Mouse (Mus musculus) liver, embryonic 15.5 days (tissue): ENCODE results near the gene Krtap28-13. TPM values are rescaled to one million over a fixed set of nuclear protein-coding genes. Genes with fewer than 3 reads are reported as not detected.

Experiments used
- ATAC-seq: fragments of 200-750 bp; cut with Nextera tagmentation; 2 replicates; pipeline ENCODE4 v1.8.0; 2017; ENCODE audit warnings: moderate number of reproducible peaks, mild to moderate bottlenecking, moderate library complexity; ENCODE audit not compliant: insufficient read depth
- H3K27ac ChIP-seq: fragments of 300-500 bp; sonication (generic); replicated peaks from 2 replicates; pipeline ENCODE4 v1.5.1; 2015; ENCODE audit warnings: mild to moderate bottlenecking, inconsistent platforms
- H3K27me3 ChIP-seq: fragments of 300-500 bp; sonication (generic); 2 replicates; pipeline ENCODE4 v1.6.1; 2015; ENCODE audit warnings: mild to moderate bottlenecking, inconsistent platforms
- H3K36me3 ChIP-seq: fragments of 300-500 bp; sonication (generic); replicated peaks from 2 replicates; pipeline ENCODE4 v1.6.1; 2015; ENCODE audit warnings: moderate library complexity, mild to moderate bottlenecking, inconsistent platforms
- H3K4me1 ChIP-seq: fragments of 300-500 bp; sonication (generic); replicated peaks from 2 replicates; pipeline ENCODE4 v1.6.1; 2015; ENCODE audit warnings: inconsistent platforms
- H3K4me2 ChIP-seq: fragments of 300-500 bp; sonication (generic); 2 replicates; pipeline ENCODE4 v1.6.1; 2015; ENCODE audit warnings: moderate library complexity, mild to moderate bottlenecking, inconsistent platforms
- H3K4me3 ChIP-seq: fragments of 300-500 bp; sonication (generic); replicated peaks from 2 replicates; pipeline ENCODE4 v1.5.1; 2015; ENCODE audit warnings: mild to moderate bottlenecking, inconsistent platforms
- H3K9ac ChIP-seq: fragments of 300-500 bp; sonication (generic); 2 replicates; pipeline ENCODE4 v1.6.1; 2015; ENCODE audit warnings: moderate library complexity, mild to moderate bottlenecking, inconsistent platforms
- H3K9me3 ChIP-seq: fragments of 300-500 bp; sonication (generic); replicated peaks from 2 replicates; pipeline ENCODE4 v1.6.1; 2016; ENCODE audit warnings: inconsistent platforms
- WGBS: fragments of 180-500 bp; shearing (Covaris S2); methylation state at CpG from one replicate; pipeline ENCODE4 v1.1.7; 2015; ENCODE audit warnings: mixed read lengths; ENCODE audit not compliant: insufficient replicate concordance; 5-methylcytosine and 5-hydroxymethylcytosine counted together
- polyA plus RNA-seq: library from polyadenylated mRNA; unstranded; fragments of >200 nt; fragmentation: Nextera tagmentation; extraction: Ambion mirVana; gene quantifications from 2 replicates; pipeline ENCODE4 v1.2.1, GENCODE M21; 2015

Gene Krtap28-13
- polyA plus RNA-seq, 1 experiment from 2014 or later = not detected

DNA sequence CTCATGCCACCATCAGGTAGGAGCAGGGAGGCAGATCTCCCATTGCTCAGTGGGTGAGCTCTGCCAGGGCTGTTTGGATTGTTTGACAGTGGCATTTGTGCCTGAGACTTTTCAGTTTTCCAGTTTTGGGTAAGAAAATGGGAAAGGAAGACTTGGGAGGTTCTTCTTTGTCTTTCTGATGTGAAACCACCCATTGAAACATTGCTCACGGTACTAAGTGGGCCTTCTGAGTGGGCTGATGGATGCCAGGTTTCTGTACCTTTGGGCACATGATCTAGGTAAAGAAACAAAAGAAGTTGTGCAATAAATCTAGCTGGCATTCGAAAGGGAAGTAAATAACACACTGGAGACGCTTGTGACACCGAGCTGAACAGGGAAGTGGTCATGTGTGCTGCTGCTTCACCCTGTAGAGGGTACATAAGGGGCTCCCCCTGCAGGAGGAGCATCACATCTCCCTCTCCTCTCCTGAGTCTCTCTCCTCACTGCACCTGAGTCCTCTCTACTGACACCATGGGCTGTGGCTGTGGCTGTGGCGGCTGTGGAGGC lies 15.8 kb upstream of the Krtap28-13 start, which contains the start of gene Gm47969:
Gene Gm47969 (plus strand): TSS at position 51 of the 546 bp plus-strand sequence.
- Histone ChIP-seq H3K4me3 (no peak within 1 kb of the TSS), H3K36me3 (no peaks in the 10 kb centered on the region), H3K4me1 (no peaks in the 10 kb centered on the region), H3K27me3 (no peaks in the 10 kb centered on the region), H3K9ac (no peak within 1 kb of the TSS), H3K4me2 (no peak within 1 kb of the TSS), H3K9me3 (no peaks in the 10 kb centered on the region), H3K27ac (no peak within 1 kb of the TSS)
- WGBS = 31% methylated on average over 5 of the region's 5 CpGs
- ATAC-seq = no peak

GRCm38 (mm10) chr1:83058481-83058880 lies 2.2 kb upstream of the Krtap28-13 start:
- no peaks in the 10 kb centered on the region for H3K4me1 ChIP-seq
- WGBS = 54% methylated on average over 1 of the region's 1 CpGs
- ATAC-seq = no peak
- H3K4me3 ChIP-seq = no peak overlapping the region
- H3K27ac ChIP-seq = no peak overlapping the region
- H3K27me3 ChIP-seq = no peaks in the 10 kb centered on the region
- H3K4me2 ChIP-seq = no peak overlapping the region
- no peaks in the 10 kb centered on the region for H3K36me3 ChIP-seq
- no peak overlapping the region for H3K9ac ChIP-seq
- H3K9me3 ChIP-seq = no peaks in the 10 kb centered on the region

DNA sequence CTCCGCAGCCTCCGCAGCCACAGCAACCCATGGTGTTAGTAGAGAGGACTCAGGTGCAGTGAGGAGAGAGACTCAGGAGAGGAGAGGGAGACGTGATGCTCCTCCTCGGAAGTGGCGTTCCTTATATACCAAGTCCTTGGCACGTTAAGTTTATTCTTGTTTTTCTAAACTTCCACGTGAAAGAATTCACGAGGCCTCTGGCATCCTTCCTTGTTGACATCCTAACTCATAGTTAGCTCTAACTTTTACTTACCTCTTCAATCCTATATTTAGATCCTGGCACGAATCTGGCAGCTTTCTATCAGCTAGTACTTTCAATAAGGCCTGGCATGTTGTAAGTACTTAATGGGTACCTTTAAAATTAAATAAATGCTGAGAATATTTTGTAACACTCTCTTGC lies 1.5 kb upstream of the Krtap28-13 start, which contains the start of gene A030005K14Rik:
Gene A030005K14Rik (minus strand): TSS at position 101 of the 400 bp plus-strand sequence.
- Histone ChIP-seq H3K4me3 (no peak within 1 kb of the TSS), H3K9ac (no peak within 1 kb of the TSS), H3K27ac (no peak within 1 kb of the TSS), H3K36me3 (no peaks in the 10 kb centered on the region), H3K9me3 (no peaks in the 10 kb centered on the region), H3K27me3 (no peaks in the 10 kb centered on the region), H3K4me2 (no peak within 1 kb of the TSS), H3K4me1 (no peaks in the 10 kb centered on the region)
- 69% methylated on average over 9 of the region's 9 CpGs for WGBS
- ATAC-seq = no peak

GRCm38 (mm10) chr1:83064851-83065250 lies 4.1 kb downstream of the Krtap28-13 start:
- H3K27ac ChIP-seq = no peak overlapping the region
- 14% methylated on average over 3 of the region's 3 CpGs for WGBS
- ATAC-seq = no peak

GRCm38 (mm10) chr1:83066577-83066976 lies 5.8 kb downstream of the Krtap28-13 start:
- Histone ChIP-seq H3K36me3 (no peaks in the 10 kb centered on the region), H3K27me3 (no peaks in the 10 kb centered on the region), H3K9me3 (no peaks in the 10 kb centered on the region), H3K4me1 (no peaks in the 10 kb centered on the region), H3K4me3 (no peak overlapping the region), H3K4me2 (no peak overlapping the region), H3K27ac (no peak overlapping the region), H3K9ac (no peak overlapping the region)
- no peak for ATAC-seq
- 67% methylated on average over 4 of the region's 4 CpGs for WGBS

More at GRCm38 (mm10) chr1:83064851-83065250, 4.1 kb downstream of the Krtap28-13 start:
- H3K9me3 ChIP-seq = no peaks in the 10 kb centered on the region
- H3K27me3 ChIP-seq = no peaks in the 10 kb centered on the region
- H3K36me3 ChIP-seq = no peaks in the 10 kb centered on the region
- H3K4me3 ChIP-seq = no peak overlapping the region
- H3K9ac ChIP-seq = no peak overlapping the region
- H3K4me1 ChIP-seq = no peaks in the 10 kb centered on the region
- H3K4me2 ChIP-seq = no peak overlapping the region

- 69% methylated on average over 10 of the region's 10 CpGs for WGBS
- Histone ChIP-seq H3K9me3 (no peaks in the 10 kb centered on the region), H3K4me2 (no peak overlapping the region), H3K27me3 (no peaks in the 10 kb centered on the region), H3K4me1 (no peaks in the 10 kb centered on the region), H3K4me3 (no peak overlapping the region), H3K9ac (no peak overlapping the region), H3K36me3 (no peaks in the 10 kb centered on the region), H3K27ac (no peak overlapping the region)
- no peak for ATAC-seq
These were observed 6.5 kb downstream of the Krtap28-13 start for GRCm38 (mm10) chr1:83067205-83067604.

DNA sequence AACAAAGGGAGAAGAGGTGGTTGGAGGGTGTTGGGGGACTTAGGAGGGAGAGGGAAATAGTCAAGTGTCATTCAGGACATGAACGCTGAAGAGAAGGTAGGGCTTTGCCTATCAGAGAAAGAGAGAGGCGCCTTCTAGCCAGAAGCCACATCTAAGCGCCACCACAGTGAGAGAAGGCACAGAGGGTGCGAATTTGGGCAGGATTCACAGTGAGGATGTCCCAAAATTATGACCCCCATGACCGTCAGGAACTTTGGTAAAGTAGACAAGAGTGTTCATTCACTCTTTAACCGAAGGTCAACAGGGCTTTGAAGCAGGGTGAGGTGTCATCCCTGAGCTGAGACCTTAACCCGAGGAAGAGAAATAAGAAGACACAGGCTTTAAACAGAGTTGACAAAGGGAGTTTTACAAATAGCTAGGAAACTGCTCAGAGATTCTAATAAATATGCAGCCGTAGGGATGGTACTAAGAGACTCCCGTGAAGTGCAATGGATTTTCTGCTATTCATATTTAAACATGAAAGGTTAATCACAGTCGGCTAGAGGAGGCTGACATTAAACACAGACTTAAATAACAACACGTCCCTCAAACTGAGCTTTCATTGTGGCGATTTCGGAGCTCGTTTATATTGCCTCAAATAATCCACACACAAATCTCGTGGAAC lies 14.9 kb downstream of the Krtap28-13 start:
- Histone ChIP-seq H3K27me3 (no peaks in the 10 kb centered on the region), H3K9me3 (no peaks in the 10 kb centered on the region), H3K27ac (no peak overlapping the region), H3K36me3 (no peaks in the 10 kb centered on the region), H3K4me2 (no peak overlapping the region), H3K4me1 (no peaks in the 10 kb centered on the region), H3K9ac (no peak overlapping the region), H3K4me3 (no peak overlapping the region)
- ATAC-seq = no peak
- WGBS = 29% methylated on average over 15 of the region's 15 CpGs

DNA sequence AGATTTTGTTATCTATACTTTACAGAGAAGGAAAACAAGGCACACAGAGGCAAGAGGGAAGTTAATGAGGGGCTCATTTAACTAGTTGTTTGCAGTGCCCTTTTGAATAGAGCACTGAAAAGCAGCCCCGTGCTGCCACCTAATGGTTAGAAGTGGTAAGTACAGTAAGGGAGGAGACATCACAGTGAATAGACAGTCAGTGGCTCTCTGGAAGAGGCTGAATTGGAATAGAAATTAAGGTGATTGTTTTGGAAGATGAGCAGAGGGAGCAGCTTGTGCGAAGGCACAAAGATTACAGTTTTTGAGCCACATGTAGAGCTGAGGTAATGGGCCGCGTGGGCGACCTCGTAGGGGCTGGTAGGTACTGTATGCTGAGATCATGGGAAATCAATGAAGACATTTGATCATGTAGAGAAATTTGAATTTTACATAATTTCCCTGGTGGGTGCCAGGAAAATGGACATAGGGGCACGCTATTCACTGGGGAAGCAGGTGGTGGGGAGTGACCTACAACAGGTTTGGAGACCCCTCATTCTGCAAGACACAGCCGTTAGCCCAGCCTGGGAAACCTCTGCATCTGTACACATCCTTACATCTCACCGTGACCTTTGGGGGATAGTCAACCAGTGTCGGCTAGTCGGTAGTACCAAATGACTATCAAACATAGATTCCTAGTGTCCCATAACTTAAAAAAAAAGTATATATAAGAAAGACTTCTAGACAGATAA lies 15.6 kb downstream of the Krtap28-13 start:
- Histone ChIP-seq H3K4me2 (no peak overlapping the region), H3K4me3 (no peak overlapping the region), H3K9ac (no peak overlapping the region), H3K4me1 (no peaks in the 10 kb centered on the region), H3K9me3 (no peaks in the 10 kb centered on the region), H3K27me3 (no peaks in the 10 kb centered on the region), H3K36me3 (no peaks in the 10 kb centered on the region), H3K27ac (no peak overlapping the region)
- 34% methylated on average over 11 of the region's 11 CpGs for WGBS
- ATAC-seq = no peak

GRCm38 (mm10) chr1:83077016-83077415 lies 16.3 kb downstream of the Krtap28-13 start:
- Histone ChIP-seq H3K4me2 (no peak overlapping the region), H3K4me1 (no peaks in the 10 kb centered on the region), H3K4me3 (no peak overlapping the region), H3K36me3 (no peaks in the 10 kb centered on the region), H3K27ac (no peak overlapping the region), H3K27me3 (no peaks in the 10 kb centered on the region), H3K9me3 (no peaks in the 10 kb centered on the region), H3K9ac (no peak overlapping the region)
- ATAC-seq = no peak
- WGBS = 46% methylated on average over 6 of the region's 6 CpGs

- Histone ChIP-seq H3K27ac (no peak overlapping the region), H3K4me3 (no peak overlapping the region), H3K9me3 (no peaks in the 10 kb centered on the region), H3K27me3 (no peaks in the 10 kb centered on the region), H3K36me3 (no peaks in the 10 kb centered on the region), H3K4me2 (no peak overlapping the region), H3K4me1 (no peaks in the 10 kb centered on the region), H3K9ac (no peak overlapping the region)
- no peak for ATAC-seq
- 66% methylated on average over 2 of the region's 2 CpGs for WGBS
These were observed 24.1 kb downstream of the Krtap28-13 start for GRCm38 (mm10) chr1:83084790-83085189.

GRCm38 (mm10) chr1:83091268-83091667 lies 30.5 kb downstream of the Krtap28-13 start:
- no peak overlapping the region for H3K9ac ChIP-seq
- H3K4me3 ChIP-seq = no peak overlapping the region
- H3K4me1 ChIP-seq = no peaks in the 10 kb centered on the region
- 46% methylated on average over 3 of the region's 3 CpGs for WGBS
- no peaks in the 10 kb centered on the region for H3K27me3 ChIP-seq
- H3K36me3 ChIP-seq = no peaks in the 10 kb centered on the region
- H3K9me3 ChIP-seq = no peaks in the 10 kb centered on the region
- no peak for ATAC-seq
- no peak overlapping the region for H3K4me2 ChIP-seq
- no peak overlapping the region for H3K27ac ChIP-seq
